Mouse (Mus musculus) megakaryocyte progenitor cell, adult 5-6 weeks (primary cell): ENCODE results near the gene Itgb2. TPM values are rescaled to one million over a fixed set of nuclear protein-coding genes. Genes with fewer than 3 reads are reported as not detected.

ENCODE experiments used
- ATAC-seq: replicated peaks from 2 replicates; pipeline ENCODE4 v1.8.0; 2016; ENCODE audit warnings: mild to moderate bottlenecking, moderate TSS enrichment, inconsistent platforms; ENCODE audit not compliant: poor library complexity
- total RNA-seq, 2 experiments: library from RNA; stranded (forward) in 1 of 2; stranded (reverse) in 1 of 2; fragments of 157-497, 149-512 nt in 1 of 2; fragments of 200-1000 nt in 1 of 2; gene quantifications; 2 replicates each; pipeline versions ENCODE4 v1.2.3 to v1.2.4; 2015 to 2017

Itgb2 gene
- total RNA-seq (2015), result 37.2 and 37.9 TPM in 2 replicates
- total RNA-seq (2017), result 35.1 and 42.0 TPM in 2 replicates

DNA sequence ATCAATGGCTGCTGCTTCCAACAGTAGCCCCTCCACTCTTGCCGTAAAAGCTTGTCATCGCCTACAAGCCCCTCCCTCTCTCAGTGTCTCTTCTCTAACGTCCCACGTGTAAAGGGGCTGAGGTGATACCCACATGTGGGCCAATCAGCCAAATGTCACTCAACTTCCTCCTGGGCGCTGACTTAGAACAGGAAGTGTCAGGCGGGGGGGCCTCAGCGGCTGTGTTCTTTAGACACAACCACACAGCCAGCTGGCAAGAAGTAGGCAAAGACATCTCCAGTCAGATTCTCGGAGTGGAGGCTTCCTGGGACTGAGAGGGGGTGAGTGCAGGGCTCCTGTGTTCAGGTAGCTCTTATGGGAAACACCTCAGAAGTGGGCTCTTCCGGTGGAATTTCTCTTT lies at the start of gene Itgb2:
Itgb2 (plus strand) TSS at position 113 of the 400 bp plus-strand sequence.
- peak; percentile 69 for ATAC-seq

DNA sequence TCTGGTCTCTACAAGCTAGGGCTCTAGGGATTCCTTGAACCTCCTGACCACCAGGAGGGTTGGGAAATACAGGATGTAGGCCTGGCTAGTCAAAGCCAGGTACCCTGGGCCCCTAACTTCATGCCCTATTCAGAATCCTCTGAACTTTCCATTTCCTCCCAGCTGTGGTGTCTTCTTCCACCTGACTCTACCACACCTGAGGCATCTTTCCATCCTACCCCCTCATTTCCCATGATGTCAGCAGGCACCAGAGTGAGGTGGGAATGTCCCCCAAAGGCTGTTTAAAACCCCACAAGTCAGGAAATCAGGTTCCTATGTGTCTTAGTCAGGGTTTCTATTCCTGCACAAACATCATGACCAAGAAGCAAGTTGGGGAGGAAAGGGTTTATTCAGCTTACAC lies 48.2 kb upstream of the Itgb2 start:
- no peak for ATAC-seq

DNA sequence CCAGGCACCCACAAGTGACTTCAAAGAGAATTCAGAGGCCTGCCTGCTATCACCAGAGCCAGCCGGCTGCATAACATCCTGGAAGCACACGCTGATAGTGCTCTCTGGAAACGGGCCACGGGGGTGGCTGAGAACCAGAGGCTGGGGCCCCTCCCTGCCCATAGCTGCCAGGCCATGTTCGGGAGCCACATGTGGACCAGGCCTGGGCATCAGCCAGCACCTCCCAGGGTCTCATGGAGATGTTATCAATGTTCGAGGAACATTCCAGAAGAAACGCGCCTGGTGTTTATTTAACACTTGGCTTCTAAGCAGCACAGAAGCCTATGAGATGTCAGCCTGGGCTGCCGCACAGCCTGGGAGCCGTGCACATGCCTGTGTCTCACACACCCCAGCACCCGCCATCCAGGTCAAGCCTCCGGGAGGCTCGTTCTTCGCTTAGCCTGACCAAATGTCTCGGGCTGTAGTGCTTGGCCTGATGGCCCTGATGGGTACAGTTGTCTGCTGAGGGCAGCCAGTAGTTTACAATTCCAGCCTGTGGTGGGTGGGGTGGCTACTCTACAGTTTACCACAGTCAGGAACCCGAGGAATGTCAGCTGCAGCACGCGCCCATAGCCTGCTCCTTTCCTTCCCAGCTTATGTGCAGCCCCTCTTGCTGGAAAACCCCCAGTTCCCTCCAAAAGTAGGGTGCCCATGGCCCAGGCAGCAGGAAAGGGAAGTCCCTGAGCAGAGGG lies 45.7 kb upstream of the Itgb2 start:
- peak; percentile 81 for ATAC-seq

DNA sequence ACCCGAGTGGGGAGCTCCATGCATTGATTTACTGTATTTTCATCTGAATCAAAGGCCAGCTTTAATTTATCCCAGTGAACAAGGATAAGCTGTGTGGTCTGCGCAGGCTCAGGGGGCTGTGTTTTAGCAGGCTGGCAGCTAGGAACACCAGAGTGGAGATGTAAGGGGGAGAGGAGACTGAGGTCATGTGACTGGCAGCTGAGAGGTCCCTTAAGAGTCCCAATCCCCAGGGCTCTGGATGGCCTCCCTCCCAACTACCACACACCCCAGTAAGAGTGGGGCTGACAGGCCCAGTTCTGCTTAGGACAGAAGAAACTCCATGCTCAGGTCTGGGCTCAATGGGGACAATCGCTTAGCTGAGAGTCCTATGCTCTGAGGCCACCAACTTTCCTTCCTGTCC lies 44.3 kb upstream of the Itgb2 start:
- no peak for ATAC-seq

DNA sequence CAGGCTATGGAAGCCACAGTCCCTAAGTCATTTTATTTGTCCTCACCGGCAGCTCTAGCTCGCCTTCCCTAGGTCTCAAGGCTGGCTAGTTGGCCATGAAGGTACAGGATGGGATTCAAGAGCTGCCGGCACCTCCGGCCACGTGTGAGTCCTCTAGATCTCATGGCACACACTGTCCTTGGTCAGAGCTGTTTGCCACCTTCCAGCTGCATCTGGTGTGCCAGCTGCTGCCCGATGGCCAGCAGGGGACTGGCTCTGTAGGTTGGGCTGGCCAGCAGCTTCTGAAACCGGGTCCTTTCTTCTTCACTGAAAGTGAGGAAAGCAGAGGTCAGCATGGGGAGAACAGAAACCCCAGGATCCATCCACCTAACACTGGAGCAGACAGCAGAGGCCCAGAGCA lies 41.9 kb upstream of the Itgb2 start:
- ATAC-seq, result no peak

DNA sequence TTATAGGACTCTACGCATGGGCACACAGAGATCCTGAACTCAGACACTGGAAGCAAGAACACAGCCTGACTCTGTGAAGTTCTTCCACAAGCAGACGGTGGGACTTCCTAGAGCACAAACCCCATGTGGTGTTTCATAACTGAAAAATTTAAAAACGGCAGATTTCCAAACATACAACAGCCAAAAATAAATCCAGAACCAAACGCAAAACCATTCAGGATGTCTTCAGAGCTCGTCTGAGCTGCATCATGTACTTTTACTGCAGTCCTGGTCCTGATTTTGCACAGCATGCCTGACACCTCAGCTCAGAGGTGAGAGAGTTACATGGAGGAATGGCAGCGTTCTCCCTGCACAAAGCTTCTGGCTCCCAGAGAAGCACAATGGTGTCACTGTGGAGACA lies 38.5 kb upstream of the Itgb2 start:
- ATAC-seq, result no peak

DNA sequence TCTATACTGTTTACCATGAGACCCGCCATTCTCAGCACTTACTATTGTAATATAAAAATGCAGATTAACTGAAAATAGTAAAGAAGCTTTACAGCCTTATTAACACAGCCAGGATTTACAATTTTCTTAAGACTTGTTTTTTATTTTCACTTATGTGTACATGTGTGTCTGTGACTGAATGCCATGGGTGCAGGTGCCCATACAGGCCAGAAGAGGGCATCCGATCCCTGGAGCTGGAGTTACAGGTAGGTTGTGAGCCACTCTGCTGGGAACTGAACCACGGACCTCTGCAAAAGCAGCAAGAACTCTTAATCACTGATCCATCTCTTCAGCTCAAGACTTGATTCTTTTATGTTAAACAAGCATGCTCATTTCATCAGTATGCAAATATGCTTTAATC lies 37.2 kb upstream of the Itgb2 start:
- no peak for ATAC-seq

DNA sequence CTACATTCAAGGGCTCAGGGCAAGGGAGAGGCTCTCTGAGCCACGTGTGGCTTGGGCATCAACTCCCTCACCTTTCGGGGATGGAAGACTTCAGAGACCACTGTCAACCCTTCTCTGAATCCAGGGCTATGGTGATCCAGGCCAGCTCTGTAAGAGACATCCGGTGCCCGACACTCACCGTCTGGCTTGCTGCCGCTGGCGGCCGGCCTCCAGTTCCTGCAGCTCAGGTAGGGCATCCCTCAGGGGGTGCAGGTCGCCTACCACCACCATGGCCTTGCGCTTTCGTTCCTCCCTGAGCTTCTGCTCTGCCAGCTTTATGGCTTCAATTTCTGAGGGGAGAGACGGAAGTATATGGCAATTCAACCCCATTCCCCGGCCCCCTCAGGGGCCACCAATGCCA lies 32.9 kb upstream of the Itgb2 start:
- no peak for ATAC-seq

DNA sequence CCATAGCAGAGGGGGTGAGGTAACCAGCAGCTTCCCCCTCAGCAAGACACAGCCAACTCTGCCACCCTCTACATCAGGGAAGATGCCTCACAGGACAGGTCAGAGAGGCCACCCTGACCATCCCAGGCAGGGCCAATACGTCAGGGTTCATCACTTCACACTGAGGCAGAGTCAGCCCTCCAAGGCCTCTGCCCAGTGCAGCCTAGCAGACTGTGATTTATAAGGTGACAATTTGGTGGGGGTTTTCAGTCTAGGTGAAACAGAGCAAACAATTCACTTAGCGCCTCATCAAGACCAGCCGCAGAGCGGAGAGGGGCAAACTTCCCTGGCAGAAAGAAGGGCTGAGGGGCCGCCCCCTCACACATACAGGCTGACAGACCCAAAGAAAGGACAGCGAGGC lies 31.8 kb upstream of the Itgb2 start:
- ATAC-seq, result no peak

DNA sequence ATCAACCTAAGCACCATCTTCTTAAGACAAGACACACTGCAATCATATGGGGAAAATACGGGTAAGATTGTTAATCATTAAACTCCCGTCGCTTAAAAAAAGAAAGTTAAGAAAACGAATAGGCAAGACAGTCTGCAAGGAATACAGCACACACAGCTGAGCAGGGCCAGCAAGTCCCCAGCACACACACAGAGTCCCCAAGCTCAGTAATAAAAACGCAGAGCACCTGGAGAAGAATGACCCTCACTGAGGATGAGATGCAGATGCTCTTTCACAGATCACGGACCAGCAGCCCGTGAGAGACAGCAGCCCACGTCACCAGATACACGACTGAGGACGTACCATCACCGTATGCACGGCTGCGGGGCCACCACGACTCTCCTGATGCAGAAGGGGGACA lies 29.4 kb upstream of the Itgb2 start:
- no peak for ATAC-seq

DNA sequence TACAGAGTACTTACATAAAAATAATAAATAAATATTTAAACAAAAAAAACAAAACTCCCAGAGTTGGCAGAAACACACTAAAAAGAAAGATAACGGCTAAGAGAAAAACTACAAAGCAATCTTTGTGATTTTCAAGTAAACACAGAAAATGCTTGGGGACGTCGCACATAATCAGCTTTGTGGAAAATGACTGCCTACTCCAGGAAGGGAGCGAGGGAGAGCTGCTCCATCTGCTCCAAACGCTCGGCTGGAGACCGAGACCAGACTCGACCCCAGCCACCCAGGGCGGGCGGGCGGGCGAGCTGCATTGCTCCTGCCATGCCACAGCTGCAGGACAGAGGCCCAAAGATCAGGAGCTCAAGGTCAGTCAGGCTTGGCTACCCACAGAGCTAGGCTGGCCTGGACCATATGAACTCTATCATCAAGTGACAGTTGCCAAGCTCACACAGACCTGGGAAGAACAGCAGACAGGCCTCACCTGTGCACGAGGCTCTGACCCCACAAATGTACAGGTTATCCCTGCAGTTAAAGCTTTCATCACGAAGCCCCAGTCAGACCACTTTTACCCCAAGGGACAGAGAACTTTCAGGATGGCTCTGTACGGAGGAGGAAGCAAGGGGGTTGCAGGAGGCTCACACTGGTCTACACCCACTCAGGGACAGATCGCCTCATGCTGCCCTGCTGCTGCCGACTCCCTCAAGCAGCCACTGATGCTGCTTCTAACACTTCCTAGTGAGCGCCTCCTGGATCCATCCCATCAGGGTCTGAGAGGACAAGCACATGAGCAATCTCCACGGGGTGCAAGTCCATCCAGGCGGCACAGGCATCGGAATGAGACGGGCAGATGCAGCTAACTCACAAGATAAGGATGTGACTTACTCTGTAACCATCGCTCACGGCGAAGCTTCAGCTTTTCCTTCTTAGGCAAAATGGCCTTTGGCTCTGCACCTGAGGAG lies 26.8 kb upstream of the Itgb2 start:
- no peak for ATAC-seq

DNA sequence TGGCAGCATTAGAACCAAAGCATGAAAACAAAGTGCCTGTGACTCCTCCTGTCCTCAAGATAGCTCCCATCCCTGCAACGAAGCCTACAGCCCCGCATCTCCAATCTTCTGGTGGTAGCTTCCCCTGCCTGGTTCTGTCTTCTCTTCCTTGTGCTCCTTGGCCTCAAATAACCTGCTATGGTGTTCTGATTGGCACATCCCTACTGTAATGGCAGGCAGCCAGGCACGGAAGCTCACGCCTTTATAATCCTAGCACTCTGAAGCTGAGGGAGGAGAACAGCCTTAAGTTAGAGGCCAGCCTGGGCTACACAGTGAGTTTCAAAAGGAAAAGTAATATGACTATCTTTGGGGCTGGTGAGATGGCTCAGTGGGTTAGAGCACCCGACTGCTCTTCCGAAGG lies 25.9 kb upstream of the Itgb2 start:
- ATAC-seq, result no peak

DNA sequence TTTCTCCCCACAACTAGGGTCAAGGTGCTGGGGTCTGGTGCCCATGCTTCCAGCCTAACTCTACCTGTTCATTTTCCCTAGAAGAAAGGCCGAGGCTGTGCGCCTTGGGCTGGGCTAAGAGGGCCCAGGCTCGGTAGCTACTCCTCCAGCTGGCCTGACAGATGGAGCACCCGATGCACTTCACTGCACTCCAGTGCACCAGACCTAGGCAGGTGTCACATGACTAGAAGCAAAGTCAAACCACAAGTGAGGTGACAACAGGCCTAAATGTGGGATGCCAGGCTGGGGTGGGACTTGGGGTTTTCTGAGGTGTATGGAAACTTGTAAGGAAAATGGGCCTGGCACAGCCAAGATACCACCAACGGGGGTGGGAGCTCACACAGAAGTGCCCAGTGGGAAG lies 23.5 kb upstream of the Itgb2 start:
- ATAC-seq, result no peak

DNA sequence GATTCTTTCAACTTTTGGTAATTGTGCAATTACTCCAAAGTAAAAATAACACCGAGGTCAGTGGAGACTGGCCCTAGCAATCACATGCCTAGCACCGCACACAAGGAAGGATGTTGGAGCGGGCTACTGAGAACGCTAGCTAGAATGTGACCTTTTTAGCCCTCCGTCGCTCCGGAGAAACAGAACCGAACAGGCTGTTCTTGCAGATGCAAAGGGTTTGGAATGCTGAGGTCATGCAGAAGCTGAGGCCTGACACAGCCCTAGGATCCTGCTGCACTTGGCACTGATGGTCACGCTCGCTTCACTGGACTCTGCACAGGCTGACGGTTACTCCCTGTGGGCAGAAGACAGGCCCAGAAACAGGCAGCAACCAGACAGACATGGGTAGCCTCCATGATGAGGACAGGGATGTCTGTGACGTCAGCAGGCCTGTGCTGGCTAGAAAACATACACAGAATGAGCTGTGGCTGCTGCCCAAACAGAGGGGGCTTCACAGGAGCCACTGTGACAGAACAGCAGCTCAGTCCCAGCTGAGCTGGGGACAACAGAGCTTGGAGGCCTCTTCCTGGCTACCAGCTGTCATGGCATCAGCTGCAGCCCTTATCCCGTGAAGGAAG lies 23.0 kb upstream of the Itgb2 start:
- ATAC-seq, result no peak

DNA sequence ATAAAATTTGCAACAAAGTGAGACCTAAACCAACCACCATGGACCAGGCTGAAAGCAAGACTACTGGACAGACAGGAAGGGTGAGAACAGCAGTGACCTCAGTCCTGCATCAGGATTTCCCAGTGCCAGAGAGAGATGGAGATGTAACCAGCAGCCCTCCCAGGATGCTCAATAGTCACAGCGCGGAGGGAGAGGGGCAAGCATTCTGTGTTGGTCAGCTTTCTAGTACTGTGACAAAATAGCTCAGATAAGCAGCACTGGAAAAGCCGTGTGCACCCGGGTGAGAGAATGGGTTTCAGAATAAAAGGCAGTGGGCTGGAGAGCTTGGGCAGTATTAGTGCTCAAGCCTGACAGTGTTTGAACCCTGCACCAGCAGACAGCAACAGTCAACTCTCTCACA lies 22.3 kb upstream of the Itgb2 start:
- no peak for ATAC-seq

DNA sequence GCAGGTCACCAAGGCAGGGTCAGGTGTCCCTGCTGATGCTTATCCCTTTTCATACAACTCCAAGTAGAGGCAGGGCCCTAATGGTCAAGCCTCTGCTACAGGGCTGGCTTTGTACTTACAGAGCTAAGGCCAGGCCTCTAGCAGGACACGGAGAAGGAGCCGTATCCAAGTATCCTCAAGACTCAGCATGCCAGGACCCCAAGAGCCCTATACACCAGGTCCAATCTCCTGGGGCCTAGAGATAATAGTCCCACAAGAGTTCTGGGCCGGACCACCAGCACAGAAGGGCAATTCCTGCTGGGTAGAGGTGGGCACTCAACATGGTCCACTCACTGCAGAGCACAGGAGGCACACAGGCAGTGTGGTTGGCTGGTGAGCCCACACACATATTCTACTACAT lies 21.3 kb upstream of the Itgb2 start:
- ATAC-seq, result no peak

DNA sequence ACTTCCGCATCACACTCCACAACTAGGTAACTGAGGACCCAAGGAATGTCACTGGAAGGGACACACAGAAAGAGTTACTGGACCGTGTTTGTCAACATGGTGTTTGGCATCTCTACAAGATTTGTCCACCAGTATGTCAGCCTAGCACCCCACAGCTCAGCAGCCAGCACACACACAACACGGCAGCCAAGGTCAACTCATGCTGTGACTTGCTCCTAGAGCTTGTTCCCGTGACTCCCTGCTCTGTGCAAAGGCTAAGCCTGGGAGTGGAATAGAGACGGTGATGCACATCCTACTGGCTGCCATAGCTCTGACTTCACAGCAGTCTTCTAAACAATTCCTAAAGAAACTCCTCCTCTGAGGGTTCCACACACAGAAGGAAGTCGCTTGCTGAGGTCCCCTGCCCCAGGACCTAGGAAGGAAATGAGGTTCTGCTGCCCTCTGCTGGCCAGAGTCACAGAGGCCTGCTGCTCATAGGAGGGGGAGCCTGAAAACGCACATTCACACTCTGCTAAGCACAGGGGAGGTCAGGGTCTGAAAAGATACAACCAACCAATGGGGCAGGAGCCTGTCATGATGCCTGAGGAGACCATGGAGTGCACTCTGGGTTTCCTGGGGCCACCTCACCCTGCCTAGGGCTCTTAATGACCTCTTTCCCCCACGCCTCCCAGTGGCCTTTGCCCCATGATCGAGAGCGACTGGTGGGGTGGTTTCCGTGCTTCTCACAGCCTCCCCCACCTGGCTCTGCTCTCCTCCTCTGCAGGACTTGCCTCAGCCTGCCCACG lies 20.5 kb upstream of the Itgb2 start:
- ATAC-seq, result peak; percentile 93

DNA sequence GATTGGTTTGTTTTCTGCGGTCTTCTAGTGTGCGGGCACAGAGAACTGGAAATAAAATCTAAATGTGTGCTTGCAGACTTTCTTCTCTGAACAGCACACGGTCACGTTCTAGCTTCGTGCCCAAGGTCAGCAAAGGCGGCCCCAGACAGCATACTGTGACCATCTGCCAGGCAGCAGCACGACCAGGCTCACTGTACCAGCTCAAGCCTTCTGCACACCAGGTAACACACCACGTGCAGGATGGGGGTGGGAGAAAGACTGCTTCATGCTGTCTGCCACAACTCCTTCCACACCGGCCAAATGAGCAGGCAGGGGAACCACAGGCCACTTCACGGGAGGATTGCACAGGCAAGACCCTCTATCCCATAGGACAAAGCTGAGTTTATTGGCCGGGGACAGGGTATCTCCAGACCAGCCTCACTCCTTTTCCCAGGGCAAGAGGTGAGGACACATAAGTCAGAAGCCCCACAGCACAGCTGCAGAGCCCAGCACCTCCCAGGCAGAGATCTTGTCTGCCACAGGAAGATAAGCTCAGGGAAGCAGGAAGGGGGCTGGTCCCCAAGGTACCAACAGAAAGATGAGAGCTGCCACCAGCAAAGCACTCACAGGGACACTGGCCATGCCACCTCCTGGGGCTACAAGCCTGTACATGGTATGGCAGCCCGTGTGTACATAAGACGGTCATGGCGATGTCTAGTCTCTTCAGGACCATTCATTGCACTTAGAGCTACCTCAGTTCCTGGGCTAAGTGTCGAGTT lies 19.6 kb upstream of the Itgb2 start:
- ATAC-seq, result no peak

DNA sequence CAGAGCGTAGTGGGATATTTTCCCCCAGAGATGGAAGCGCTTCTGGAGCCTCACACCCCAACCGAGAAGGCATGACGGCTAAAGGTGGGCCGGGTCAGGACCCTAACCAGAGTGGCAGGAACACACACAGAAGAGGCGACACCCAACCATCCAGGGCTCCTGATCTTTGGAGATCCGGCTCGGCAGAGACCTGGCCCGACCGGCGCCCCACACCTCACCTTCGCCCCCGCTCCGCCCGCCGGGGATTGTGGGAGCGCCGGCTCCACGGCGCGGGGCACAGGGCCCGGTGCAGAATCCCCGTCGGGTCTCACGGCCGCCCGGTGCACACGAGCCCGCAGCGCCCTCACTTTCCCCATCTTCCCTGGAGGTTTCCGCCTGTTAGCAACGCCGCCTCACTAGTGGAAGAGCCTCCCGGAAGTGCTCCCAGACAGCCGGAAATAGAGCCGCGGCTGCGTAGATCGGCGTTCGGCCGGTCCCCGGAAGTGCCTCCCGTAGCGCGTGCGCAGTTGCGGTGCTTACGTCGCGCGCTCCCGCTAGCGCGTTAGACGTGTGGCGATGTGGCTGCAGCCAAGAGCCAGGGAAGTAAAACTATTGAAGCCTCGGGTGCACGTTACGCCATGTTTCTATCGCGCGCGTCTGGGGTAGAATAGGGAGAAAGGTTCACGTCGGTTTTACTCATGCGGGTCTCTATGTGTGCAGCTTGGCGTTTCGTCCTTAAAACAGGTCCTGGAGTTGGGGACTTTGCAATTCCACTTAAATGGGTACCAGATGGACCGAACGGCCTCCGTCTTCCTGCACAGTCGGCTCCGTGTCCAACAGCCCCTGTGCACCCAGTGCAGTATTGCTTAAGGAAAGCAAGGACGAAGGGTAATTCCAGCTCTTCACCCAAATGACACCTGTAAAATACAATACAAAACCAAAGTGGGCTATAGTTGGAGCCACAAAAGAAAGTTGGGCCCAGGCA lies 14.4 kb upstream of the Itgb2 start, which contains the start of gene Fam207a:
Fam207a (minus strand) TSS at position 401 of the 964 bp plus-strand sequence.
- ATAC-seq, result peak; percentile 85
